Mouse (Mus musculus): ENCODE results near the gene St7l.

St7l gene

GRCm38 (mm10) chr3:104963331-104964276 lies 99.8 kb downstream of the St7l start:
- no peak for DNase-seq (ENCODE audit: low read depth, low spot score)

DNA sequence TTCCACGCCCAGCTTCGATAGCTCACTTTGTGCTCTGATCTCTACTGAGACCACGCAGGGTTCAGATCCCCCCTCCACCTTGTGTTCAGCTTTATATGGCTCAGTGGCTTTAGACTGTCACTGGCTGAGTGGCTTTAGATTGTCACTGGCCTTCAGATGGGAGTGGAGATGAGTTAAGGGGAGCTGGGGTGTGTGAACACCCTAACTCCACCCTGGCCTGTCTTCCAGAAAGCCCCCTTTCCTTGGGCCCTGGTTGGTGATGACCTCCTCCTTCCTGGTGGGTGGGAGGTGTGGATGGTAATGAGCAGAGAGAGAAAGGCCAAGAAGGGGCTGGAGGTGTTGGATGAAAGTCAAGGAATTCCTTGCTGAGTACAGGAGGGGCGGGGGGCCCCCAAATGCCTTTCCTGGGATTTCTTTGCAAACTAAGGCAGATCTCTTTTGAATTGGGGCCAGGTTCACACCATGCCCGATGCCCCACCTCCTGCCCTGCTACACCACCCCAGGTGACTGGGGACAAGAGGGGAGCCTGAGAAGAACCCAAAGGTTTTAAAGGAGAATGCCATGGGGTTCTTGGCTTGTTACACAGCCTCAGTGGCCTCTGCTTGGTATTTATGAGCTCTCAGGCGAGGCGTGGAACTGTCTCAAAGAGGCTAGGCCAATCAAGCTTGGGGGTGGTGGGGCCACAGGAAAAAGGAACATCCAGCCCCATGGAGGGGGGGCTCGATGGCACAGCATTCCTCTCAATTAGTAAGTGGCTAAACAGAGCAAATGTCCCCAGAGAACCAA lies 101.5 kb downstream of the St7l start:
- no peak for DNase-seq (ENCODE audit: low read depth, low spot score)

DNA sequence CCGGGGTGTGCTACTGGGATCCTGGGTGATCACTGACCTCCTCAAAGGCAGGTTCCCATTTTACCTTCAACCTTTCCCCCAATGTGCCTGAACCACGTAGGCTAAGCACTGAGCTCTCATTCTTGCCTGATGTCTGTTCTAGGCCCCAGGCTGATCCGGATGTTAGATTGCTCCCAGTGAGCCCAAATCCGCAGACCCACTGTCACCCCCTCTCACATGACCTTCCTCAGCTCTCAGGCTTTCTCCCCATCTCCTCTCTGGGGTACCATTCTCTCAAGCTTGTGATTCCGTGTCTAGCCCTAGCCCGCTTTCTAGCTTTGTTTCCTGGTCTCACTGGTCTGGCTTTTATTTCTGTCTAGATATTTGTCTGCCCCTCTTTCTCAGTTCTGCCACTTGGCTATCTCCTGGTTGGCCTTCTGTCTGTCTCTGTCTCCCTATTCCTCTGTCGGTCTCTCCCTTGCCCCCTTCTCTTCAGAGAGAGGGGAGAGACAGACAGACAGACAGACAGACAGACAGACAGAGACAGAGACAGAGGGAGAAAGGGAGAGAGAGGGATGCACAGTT lies 102.3 kb downstream of the St7l start:
- no peak for DNase-seq (ENCODE audit: low read depth, low spot score)

GRCm38 (mm10) chr3:104967548-104968300 lies 103.9 kb downstream of the St7l start:
- peak; percentile 63 for DNase-seq (ENCODE audit: low read depth, low spot score)

All from embryo, embryonic 11.5 days (tissue).